Mouse (Mus musculus) liver, embryonic 14.5 days (tissue): Measurements from ENCODE around the gene Gtf3c2. TPM values are rescaled to one million over a fixed set of nuclear protein-coding genes. Genes with fewer than 3 reads are reported as not detected.
"Not testable (repeated sequence)": the region's sequence is repeated elsewhere in the genome, so short reads cannot be mapped to it uniquely, and the experiment has no call there.

Experiments
- ATAC-seq: fragments of 200-750 bp; cut with Nextera tagmentation; 2 replicates; pipeline ENCODE4 v1.8.0; 2017; ENCODE audit warnings: moderate number of reproducible peaks, mild to moderate bottlenecking, moderate library complexity; ENCODE audit not compliant: insufficient read depth
- DNase-seq, 3 experiments: peaks; one replicate each; pipeline ENCODE4 v3.0.0-alpha.2; 2012 to 2013; ENCODE audit warnings: low read depth in 3 of 3, low spot score in 3 of 3
- H3K27ac ChIP-seq: fragments of 300-500 bp; sonication (generic); 2 replicates; pipeline ENCODE4 v1.5.1; 2014; ENCODE audit warnings: moderate library complexity, mild to moderate bottlenecking, control low read depth, inconsistent platforms
- H3K27me3 ChIP-seq: fragments of 300-500 bp; sonication (generic); 2 replicates; pipeline ENCODE4 v1.6.1; 2014; ENCODE audit warnings: mild to moderate bottlenecking, low read length, moderate library complexity; ENCODE audit not compliant: control insufficient read depth, insufficient read depth
- H3K36me3 ChIP-seq: fragments of 300-500 bp; sonication (generic); replicated peaks from 2 replicates; pipeline ENCODE4 v1.6.1; 2014; ENCODE audit warnings: low read depth; ENCODE audit not compliant: control insufficient read depth, insufficient read depth
- H3K4me1 ChIP-seq, 2 experiments: fragments of 200-500 bp in 1 of 2; fragments of 300-500 bp in 1 of 2; sonication (generic) in 1 of 2; replicated peaks; 2 replicates each; pipeline ENCODE4 v1.6.1; 2012 to 2014; ENCODE audit warnings: antibody characterized with exemption in 1 of 2, inconsistent platforms in 1 of 2, low read length in 1 of 2; ENCODE audit not compliant: control insufficient read depth in 2 of 2, insufficient read depth in 2 of 2
- H3K4me2 ChIP-seq: fragments of 300-500 bp; sonication (generic); 2 replicates; pipeline ENCODE4 v1.6.1; 2014; ENCODE audit warnings: low read depth, mild to moderate bottlenecking, control low read depth, moderate library complexity
- H3K4me3 ChIP-seq, 2 experiments: fragments of 200-500 bp in 1 of 2; fragments of 300-500 bp in 1 of 2; sonication (generic) in 1 of 2; 2 replicates each; pipeline ENCODE4 v1.5.1; 2012 to 2014; ENCODE audit warnings: low read depth in 2 of 2, low read length in 2 of 2, mild to moderate bottlenecking in 2 of 2, control low read depth in 1 of 2, inconsistent platforms in 1 of 2, moderate library complexity in 1 of 2; ENCODE audit not compliant: insufficient read depth in 1 of 2
- H3K9ac ChIP-seq: fragments of 300-500 bp; sonication (generic); replicated peaks from 2 replicates; pipeline ENCODE4 v1.6.1; 2014; ENCODE audit warnings: mild to moderate bottlenecking, control low read depth, moderate library complexity
- H3K9me3 ChIP-seq: fragments of 300-500 bp; sonication (generic); 2 replicates; pipeline ENCODE4 v1.6.1; 2016; ENCODE audit warnings: low read length, mixed read lengths; ENCODE audit not compliant: control insufficient read depth
- CTCF ChIP-seq: IDR thresholded peaks from 2 replicates; pipeline ENCODE4 v1.5.1; 2016; ENCODE audit warnings: antibody characterized with exemption, low read depth, control low read depth
- EP300 ChIP-seq: IDR thresholded peaks from 2 replicates; pipeline ENCODE4 v1.6.1; 2016; ENCODE audit warnings: antibody characterized with exemption, low read depth
- WGBS: fragments of 180-500 bp; shearing (Covaris S2); extraction: QIAGEN DNeasy Blood & Tissue Kit; methylation state at CpG from one replicate; pipeline ENCODE4 v1.1.7; 2014; ENCODE audit not compliant: insufficient replicate concordance; 5-methylcytosine and 5-hydroxymethylcytosine counted together
- polyA plus RNA-seq, 2 experiments: library from polyadenylated mRNA; depleted of rRNA in 1 of 2; stranded (reverse) in 1 of 2; unstranded in 1 of 2; fragments of >200 nt; fragmentation: Nextera tagmentation in 1 of 2; extraction: Ambion mirVana in 1 of 2; gene quantifications; 2 replicates each; pipeline versions ENCODE4 v1.2.1 to v1.2.3; 2012 to 2014

Gtf3c2 gene
- polyA plus RNA-seq, 2 experiments, result 22.8 to 31.3 TPM

GRCm38 (mm10) chr5:31218294-31218693 is 38.4 kb upstream of the Gtf3c2 start:
- peak overlapping the region; percentile 54 for H3K9ac ChIP-seq
- peak overlapping the region; percentile 83 for H3K4me2 ChIP-seq
- H3K27ac ChIP-seq, result peak overlapping the region; percentile 84
- no peaks in the 10 kb centered on the region for H3K9me3 ChIP-seq
- peak; percentile 24 for ATAC-seq
- peaks cover 8% of the 10 kb centered on the region; the same call in 1 of the 2 replicates for H3K36me3 ChIP-seq
- DNase-seq, result peak; percentile 73 to 76 (median 74)
- H3K4me3 ChIP-seq, result peak overlapping the region; percentile 58 to 96; a peak in 3 of 4 replicates
- 19% methylated on average over 7 of the region's 7 CpGs for WGBS
- no peaks in the 10 kb centered on the region for H3K27me3 ChIP-seq
- TF ChIP-seq CTCF (peak; percentile 39; the same call in 1 of the 2 replicates), EP300 (peak; percentile 71)
- H3K4me1 ChIP-seq, result peaks cover 24 to 25% of the 10 kb centered on the region in 2 experiments

GRCm38 (mm10) chr5:31216554-31216953 is 36.6 kb upstream of the Gtf3c2 start:
- 66% methylated on average over 6 of the region's 6 CpGs for WGBS
- DNase-seq, H3K4me3 ChIP-seq, H3K9ac ChIP-seq, H3K9me3 ChIP-seq, H3K36me3 ChIP-seq, H3K27ac ChIP-seq, H3K27me3 ChIP-seq, H3K4me2 ChIP-seq, ATAC-seq: not testable (repeated sequence)
- H3K4me1 ChIP-seq, result peaks cover 23 to 25% of the 10 kb centered on the region in 2 experiments

- TF ChIP-seq EP300 (no peak), CTCF (no peak)
- H3K36me3 ChIP-seq, result peaks cover 70% of the 10 kb centered on the region
Observed at GRCm38 (mm10) chr5:31204421-31204820, 24.5 kb upstream of the Gtf3c2 start.

GRCm38 (mm10) chr5:31203866-31204265 is 23.9 kb upstream of the Gtf3c2 start:
- H3K4me1 ChIP-seq, result peaks cover 0 to 3% of the 10 kb centered on the region in 2 experiments; a peak in 3 of 4 replicates
- WGBS, result 77% methylated on average over 2 of the region's 2 CpGs

More at GRCm38 (mm10) chr5:31204421-31204820, 24.5 kb upstream of the Gtf3c2 start:
- ATAC-seq, result no peak
- 87% methylated on average over 6 of the region's 6 CpGs for WGBS
- Histone ChIP-seq H3K9ac (no peak overlapping the region), H3K27me3 (no peaks in the 10 kb centered on the region), H3K4me2 (no peak overlapping the region), H3K4me3 (no peak overlapping the region), H3K4me1 (peaks cover 0 to 3% of the 10 kb centered on the region in 2 experiments; a peak in 3 of 4 replicates), H3K9me3 (no peaks in the 10 kb centered on the region; the same call in 1 of the 2 replicates), H3K27ac (no peak overlapping the region)
- DNase-seq, result no peak

GRCm38 (mm10) chr5:31202933-31203332 is 23.0 kb upstream of the Gtf3c2 start:
- 77% methylated on average over 7 of the region's 7 CpGs for WGBS
- H3K9ac ChIP-seq, result no peak overlapping the region
- no peak for TF ChIP-seq CTCF
- no peak for TF ChIP-seq EP300
- ATAC-seq (no peak), DNase-seq (no peak)
- no peak overlapping the region for H3K27ac ChIP-seq
- peaks cover 0 to 3% of the 10 kb centered on the region in 2 experiments; a peak in 3 of 4 replicates for H3K4me1 ChIP-seq
- peak overlapping the region in 1 of 2 experiments; percentile 77; a peak in 2 of 4 replicates for H3K4me3 ChIP-seq
- H3K9me3 ChIP-seq, result no peaks in the 10 kb centered on the region; the same call in 1 of the 2 replicates
- peak overlapping the region; percentile 61 for H3K4me2 ChIP-seq
- no peaks in the 10 kb centered on the region for H3K27me3 ChIP-seq
- peaks cover 78% of the 10 kb centered on the region for H3K36me3 ChIP-seq

More at GRCm38 (mm10) chr5:31203866-31204265, 23.9 kb upstream of the Gtf3c2 start:
- TF ChIP-seq CTCF (no peak), EP300 (no peak)
- no peak overlapping the region for H3K4me2 ChIP-seq
- DNase-seq (no peak), ATAC-seq (no peak)
- no peak overlapping the region for H3K9ac ChIP-seq
- peaks cover 76% of the 10 kb centered on the region for H3K36me3 ChIP-seq
- H3K27me3 ChIP-seq, result no peaks in the 10 kb centered on the region
- H3K27ac ChIP-seq, result no peak overlapping the region
- no peaks in the 10 kb centered on the region; the same call in 1 of the 2 replicates for H3K9me3 ChIP-seq
- no peak overlapping the region for H3K4me3 ChIP-seq
